Mouse (Mus musculus): ENCODE results near the gene Tmprss13.

DNA sequence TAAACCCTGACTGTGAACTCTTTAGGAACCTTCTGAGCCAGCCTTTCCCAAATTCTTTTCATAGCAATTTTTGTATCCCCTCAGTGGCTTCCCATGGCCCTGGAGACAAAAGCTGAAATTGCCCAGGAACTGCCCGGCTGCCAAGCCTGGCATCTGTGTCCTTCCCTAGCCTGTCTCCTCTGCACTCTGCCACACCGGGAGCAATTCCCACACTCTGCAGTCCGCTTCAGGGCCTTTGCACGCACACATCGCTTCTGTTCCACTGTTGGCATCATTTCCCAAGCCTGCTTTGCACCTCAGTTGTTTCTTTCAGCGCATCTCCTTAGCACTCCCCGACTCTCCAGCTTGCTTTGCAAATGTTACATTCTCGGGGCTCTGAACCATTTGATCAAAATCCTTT, 48.8 kb downstream of the Tmprss13 start:
- TF ChIP-seq CTCF (IDR thresholded peaks at IDR 0.05; ENCODE audit: low read depth, low read length): no peak
- no peak for TF ChIP-seq POLR2A (IDR thresholded peaks at IDR 0.05; ENCODE audit: extremely low read depth, insufficient read depth, low read length)

All from liver, adult 2 months (tissue).